Comparison of ENCODE assay signal across 8 mouse cellular contexts in genomic region chr12:33146622-33147433, GRCm38 (mm10). TPM values are rescaled to one million over a fixed set of nuclear protein-coding genes. Genes with fewer than 3 reads are reported as not detected.
A peak's percentile ranks its signal among the peaks of the same experiment; 100 is the strongest.
DNase-seq lines count a peak whose midpoint lies in the region; ATAC-seq and TF ChIP-seq lines count a peak whose summit lies in the region.

No protein-coding gene starts in this region.

- no peak for TF ChIP-seq POLR2A in bone marrow macrophage, adult 2 months (IDR thresholded peaks at IDR 0.05; ENCODE audit: borderline replicate concordance, low read depth, low read length)

- peak; percentile 59 for ATAC-seq in lung, embryonic 16.5 days (ENCODE audit: low read depth)
- ATAC-seq in granulocyte monocyte progenitor cell, adult 5-6 weeks (replicated peaks; ENCODE audit: poor library complexity, severe bottlenecking): peak; percentile 11; the same call in 1 of the 2 replicates
- ATAC-seq in liver, embryonic 12.5 days: peak; percentile 52

- H3K36me3 ChIP-seq in lung, embryonic 16.5 days (ENCODE audit: control insufficient read depth, insufficient read depth, low read length): no peaks in the 10 kb centered on the region
- no peaks in the 10 kb centered on the region for H3K36me3 ChIP-seq in liver, embryonic 12.5 days

- no peak overlapping the region for H3K27ac ChIP-seq in lung, embryonic 16.5 days (ENCODE audit: low read length)
- H3K27ac ChIP-seq in bone marrow macrophage, adult 2 months (ENCODE audit: insufficient read depth, low read depth, low read length): no peak overlapping the region
- no peak overlapping the region for H3K27ac ChIP-seq in liver, embryonic 12.5 days

- H3K9ac ChIP-seq in lung, embryonic 16.5 days (ENCODE audit: low read length): peak overlapping the region; percentile 65
- H3K9ac ChIP-seq in liver, embryonic 12.5 days: peak overlapping the region; percentile 94

- TF ChIP-seq CTCF in bone marrow macrophage, adult 2 months (IDR thresholded peaks at IDR 0.05; ENCODE audit: low read depth, low read length): no peak

- H3K4me2 ChIP-seq in lung, embryonic 16.5 days (ENCODE audit: low read depth, low read length): peak overlapping the region; percentile 93
- peak overlapping the region; percentile 87 for H3K4me2 ChIP-seq in liver, embryonic 12.5 days

- H3K9me3 ChIP-seq in lung, embryonic 16.5 days (ENCODE audit: control insufficient read depth, low read length): no peaks in the 10 kb centered on the region
- no peaks in the 10 kb centered on the region for H3K9me3 ChIP-seq in liver, embryonic 12.5 days (replicated peaks)

- 4% methylated on average over 29 of the region's 29 CpGs for WGBS in lung, embryonic 16.5 days
- 6% methylated on average over 29 of the region's 29 CpGs for WGBS in liver, embryonic 12.5 days (ENCODE audit: insufficient replicate concordance)

- peaks cover 13% of the 10 kb centered on the region for H3K4me1 ChIP-seq in lung, embryonic 16.5 days (replicated peaks; ENCODE audit: control insufficient read depth, insufficient read depth, low read length)
- peaks cover 28% of the 10 kb centered on the region for H3K4me1 ChIP-seq in bone marrow macrophage, adult 2 months (ENCODE audit: control insufficient read depth, insufficient read depth, low read length)
- peaks cover 37% of the 10 kb centered on the region for H3K4me1 ChIP-seq in liver, embryonic 12.5 days

- no peak for DNase-seq in lung, postnatal 25 days (ENCODE audit: low spot score)
- peak; percentile 13 for DNase-seq in retina, adult 2 months (ENCODE audit: low read depth, low spot score)
- DNase-seq in layer of hippocampus, adult 18-20 months (ENCODE audit: low spot score in 2 of 2): no peak
- DNase-seq in c-Kit-positive CD71-positive TER-119-positive erythroid progenitor cells, embryonic 14.5 days (ENCODE audit: low spot score): no peak

- H3K4me3 ChIP-seq in lung, embryonic 16.5 days (ENCODE audit: low read length): peak overlapping the region; percentile 79
- H3K4me3 ChIP-seq in bone marrow macrophage, adult 2 months (ENCODE audit: insufficient read depth, low read length): peak overlapping the region; percentile 68
- peak overlapping the region; percentile 87 for H3K4me3 ChIP-seq in liver, embryonic 12.5 days

- peaks cover 2% of the 10 kb centered on the region; the same call in 1 of the 2 replicates for H3K27me3 ChIP-seq in lung, embryonic 16.5 days (ENCODE audit: control insufficient read depth, insufficient read depth, low read depth, low read length)
- peaks cover 54% of the 10 kb centered on the region for H3K27me3 ChIP-seq in liver, embryonic 12.5 days (replicated peaks)

RNA-seq across cellular contexts. Expression of gene Atxn7l1, which starts 0.7 kb away (rescaled TPM):
- polyA plus RNA-seq in lung, embryonic 16.5 days (2015; fragmentation: Nextera tagmentation; extraction: Ambion mirVana): 14.6 and 15.7 TPM in 2 replicates
- polyA plus RNA-seq in bone marrow macrophage, adult 2 months (2012; ENCODE audit: insufficient read depth, insufficient read length, missing spikeins): 85.0 and 90.6 TPM in 2 replicates
- total RNA-seq in granulocyte monocyte progenitor cell, adult 5-6 weeks (2014; fragmentation: Nextera tagmentation): 85.5 and 121 TPM in 2 replicates
- 44.6 and 58.1 TPM in 2 replicates for total RNA-seq in granulocyte monocyte progenitor cell, adult 5-6 weeks (2017)
- polyA plus RNA-seq in liver, embryonic 12.5 days (2016; fragmentation: Nextera tagmentation; extraction: Ambion mirVana): 16.9 and 17.1 TPM in 2 replicates
- 10 to 100 TPM; 55.3 to 61.1 TPM for total RNA-seq in layer of hippocampus, adult 18-20 months (2021)

RNA-seq across cellular contexts. Expression of gene Cdhr3, which starts 54.2 kb away (rescaled TPM):
- 1.2 and 1.8 TPM in 2 replicates for polyA plus RNA-seq in lung, embryonic 16.5 days (2015; fragmentation: Nextera tagmentation; extraction: Ambion mirVana)
- 0.19 and 0.27 TPM in 2 replicates for polyA plus RNA-seq in bone marrow macrophage, adult 2 months (2012; ENCODE audit: insufficient read depth, insufficient read length, missing spikeins)
- total RNA-seq in granulocyte monocyte progenitor cell, adult 5-6 weeks (2014; fragmentation: Nextera tagmentation): not detected in 2 replicates
- not detected in 2 replicates for total RNA-seq in granulocyte monocyte progenitor cell, adult 5-6 weeks (2017)
- polyA plus RNA-seq in liver, embryonic 12.5 days (2016; fragmentation: Nextera tagmentation; extraction: Ambion mirVana): not detected in 2 replicates
- 1 to 10 TPM; 1.3 to 1.8 TPM for total RNA-seq in layer of hippocampus, adult 18-20 months (2021)
